Mouse (Mus musculus) heart, adult 2 months (tissue): ENCODE measurements around the gene Unc5a.

ENCODE experiments used
- CTCF ChIP-seq: fragments of 200-600 bp; IDR thresholded peaks from 2 replicates; pipeline ENCODE4 v1.8.1; 2022; ENCODE audit warnings: antibody characterized with exemption, mild to moderate bottlenecking, moderate library complexity
- POLR2A ChIP-seq: fragments of 200-500 bp; IDR thresholded peaks from 2 replicates; pipeline ENCODE4 v1.6.1; 2011; ENCODE audit warnings: mild to moderate bottlenecking, low read depth, low read length, control low read depth; ENCODE audit not compliant: insufficient read depth

- TF ChIP-seq CTCF (no peak), POLR2A (no peak)
Observed at GRCm38 (mm10) chr13:54959059-54959701, 10.0 kb downstream of the Unc5a start.
